Mouse (Mus musculus): ENCODE results near the gene Cactin.

GRCm38 (mm10) chr10:81305663-81306062 is 15.2 kb upstream of the Cactin start:
- no peak for TF ChIP-seq POU5F1 (IDR thresholded peaks at IDR 0.05; ENCODE audit: borderline replicate concordance, low read length)
- no peak for TF ChIP-seq CTCF (conservative IDR thresholded peaks at IDR 0.05; ENCODE audit: low read length)

All from E14TG2a.4 (cell line).